ENCODE assay signal across 8 mouse cellular contexts in the genomic region with DNA sequence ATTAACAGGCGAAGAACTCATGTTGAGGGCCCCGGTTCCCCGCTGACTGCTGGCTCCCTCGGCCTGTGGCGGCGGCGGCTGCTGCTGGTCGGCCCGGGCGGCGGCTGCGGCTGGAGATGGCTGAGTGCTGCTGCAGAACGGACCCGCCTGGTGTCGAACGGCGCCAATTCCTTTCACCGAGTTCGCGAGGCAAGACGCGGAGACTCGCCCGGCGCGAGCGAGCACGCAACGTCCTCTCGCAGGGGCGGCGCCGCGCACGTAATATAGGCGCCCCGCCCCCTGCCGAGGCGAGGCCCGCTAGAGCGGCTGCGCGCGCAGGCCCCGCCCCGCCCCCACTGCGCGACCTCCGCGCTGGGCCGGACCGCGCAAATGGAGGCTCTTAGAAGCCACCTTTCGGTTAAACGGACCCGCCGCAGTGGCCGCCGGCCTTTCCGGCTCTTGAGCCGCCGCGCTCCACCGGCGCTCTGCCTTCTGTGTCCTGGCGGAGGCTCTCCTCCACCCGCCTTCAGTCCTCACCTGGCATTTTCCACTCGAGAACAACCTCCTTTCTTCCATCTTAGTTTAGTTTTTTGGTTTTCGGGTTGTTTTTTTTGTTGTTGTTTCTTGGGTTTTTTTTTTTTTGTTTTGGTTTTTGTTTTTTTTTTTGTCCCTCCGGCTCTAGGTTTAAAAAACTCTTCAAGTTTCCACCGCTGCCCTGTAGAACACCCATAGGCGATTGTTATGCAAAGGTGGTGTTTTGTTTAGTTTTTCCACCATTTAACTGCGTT. TPM values are rescaled to one million over a fixed set of nuclear protein-coding genes. Genes with fewer than 3 reads are reported as not detected.
DNase-seq lines count a peak whose midpoint lies in the region; ATAC-seq and TF ChIP-seq lines count a peak whose summit lies in the region.

Gene Hnrnpu, minus strand, starts transcription at position 247 of the 767 bp plus-strand sequence.

- no peaks in the 10 kb centered on the region for H3K27me3 ChIP-seq in MEL (ENCODE audit: control insufficient read depth in 1 of 2, insufficient read depth in 2 of 2, low read length in 2 of 2)
- no peaks in the 10 kb centered on the region for H3K27me3 ChIP-seq in cerebellum, adult 2 months (ENCODE audit: control insufficient read depth, insufficient read depth, low read length)
- no peaks in the 10 kb centered on the region for H3K27me3 ChIP-seq in lung, postnatal 0 days (replicated peaks; ENCODE audit: insufficient read depth, low read length)

- peak within 1 kb of the TSS; percentile 91 to 97 for H3K4me3 ChIP-seq in MEL (ENCODE audit: control insufficient read depth in 1 of 2, insufficient read depth in 1 of 2, low read depth in 2 of 2, low read length in 2 of 2)
- H3K4me3 ChIP-seq in cerebellum, adult 2 months (replicated peaks; ENCODE audit: insufficient read depth, low read depth, low read length), result peak within 1 kb of the TSS; percentile 83
- H3K4me3 ChIP-seq in lung, postnatal 0 days (ENCODE audit: low read depth, low read length), result peak within 1 kb of the TSS; percentile 100

- no peak for TF ChIP-seq RAD21 in MEL (IDR thresholded peaks at IDR 0.05; ENCODE audit: low read depth, low read length)

- peak within 1 kb of the TSS; percentile 100 for H3K9ac ChIP-seq in MEL (ENCODE audit: control insufficient read depth, low read depth, low read length, poor library complexity, severe bottlenecking)
- H3K9ac ChIP-seq in lung, postnatal 0 days (replicated peaks; ENCODE audit: low read depth), result peak within 1 kb of the TSS; percentile 99

- peaks cover 46% of the 10 kb centered on the region for H3K79me2 ChIP-seq in MEL (ENCODE audit: control insufficient read depth, insufficient read depth, low read length, poor library complexity)

- no peak for TF ChIP-seq CTCF in MEL (IDR thresholded peaks at IDR 0.05 in 2 of 3, conservative IDR thresholded peaks at IDR 0.05 in 1 of 3; ENCODE audit: control insufficient read depth in 1 of 3, insufficient read depth in 1 of 3, low read depth in 2 of 3, low read length in 3 of 3, poor library complexity in 1 of 3, severe bottlenecking in 1 of 3)
- no peak for TF ChIP-seq CTCF in cerebellum, adult 2 months (IDR thresholded peaks at IDR 0.05; ENCODE audit: borderline replicate concordance, insufficient read depth, low read depth, low read length)
- TF ChIP-seq CTCF in lung, postnatal 0 days (IDR thresholded peaks at IDR 0.05), result peak; percentile 2; the same call in 1 of the 2 replicates

- H3K36me3 ChIP-seq in MEL (ENCODE audit: control insufficient read depth in 1 of 2, insufficient read depth in 2 of 2, low read length in 2 of 2), result peaks cover 31 to 33% of the 10 kb centered on the region in 2 experiments
- peaks cover 7% of the 10 kb centered on the region; the same call in 1 of the 2 replicates for H3K36me3 ChIP-seq in lung, postnatal 0 days (ENCODE audit: insufficient read depth, low read length)

- H3K27ac ChIP-seq in MEL (ENCODE audit: control insufficient read depth, low read depth, low read length), result peak within 1 kb of the TSS; percentile 94
- peak within 1 kb of the TSS; percentile 98 for H3K27ac ChIP-seq in cerebellum, adult 2 months (ENCODE audit: insufficient read depth, low read length)
- H3K27ac ChIP-seq in lung, postnatal 0 days (ENCODE audit: low read length), result peak within 1 kb of the TSS; percentile 100

- H3K4me2 ChIP-seq in lung, postnatal 0 days (replicated peaks; ENCODE audit: low read depth, low read length), result peak within 1 kb of the TSS; percentile 73

- DNase-seq in MEL (ENCODE audit: low read depth, low spot score), result peak; percentile 95
- peak; percentile 95 to 97 for DNase-seq in cerebellum, adult 2 months
- DNase-seq in forelimb bud, embryonic 11.5 days (ENCODE audit: low read depth, low spot score), result peak; percentile 94
- peak; percentile 97 for DNase-seq in layer of hippocampus, adult 9-11 months
- DNase-seq in lung, postnatal 0 days (ENCODE audit: low spot score), result peak; percentile 98
- DNase-seq in ovary, postnatal 14 days (ENCODE audit: low spot score), result peak; percentile 96
- DNase-seq in thymus, postnatal 14 days, result peak; percentile 96

- peaks cover 10 to 11% of the 10 kb centered on the region in 2 experiments for H3K4me1 ChIP-seq in MEL (ENCODE audit: control insufficient read depth in 1 of 2, insufficient read depth in 2 of 2, low read length in 2 of 2)
- H3K4me1 ChIP-seq in cerebellum, adult 2 months (ENCODE audit: control insufficient read depth, insufficient read depth, low read length), result peaks cover 3% of the 10 kb centered on the region; the same call in 1 of the 2 replicates
- peaks cover 5% of the 10 kb centered on the region; the same call in 1 of the 2 replicates for H3K4me1 ChIP-seq in lung, postnatal 0 days (ENCODE audit: insufficient read depth, low read depth, low read length)

- peak; percentile 70 to 95 for TF ChIP-seq POLR2A in MEL (IDR thresholded peaks at IDR 0.05; ENCODE audit: control insufficient read depth in 1 of 2, insufficient read depth in 1 of 2, low read depth in 1 of 2, low read length in 2 of 2, poor library complexity in 1 of 2)
- TF ChIP-seq POLR2A in cerebellum, adult 2 months (IDR thresholded peaks at IDR 0.05; ENCODE audit: borderline replicate concordance, insufficient read depth, low read length), result peak; percentile 91

- peak; percentile 63 to 71 for ATAC-seq in hematopoietic stem cell, adult 5-6 weeks (replicated peaks in 1 of 2; ENCODE audit: insufficient read depth in 1 of 2, low FRiP score in 2 of 2, low TSS enrichment in 1 of 2, low read depth in 1 of 2, poor library complexity in 2 of 2, severe bottlenecking in 2 of 2)
- ATAC-seq in lung, postnatal 0 days, result peak; percentile 87

- TF ChIP-seq EP300 in MEL (IDR thresholded peaks at IDR 0.05; ENCODE audit: low read depth in 1 of 2, low read length in 2 of 2), result peak in 1 of 2 experiments; percentile 53; a peak in 1 of 4 replicates
- TF ChIP-seq EP300 in lung, postnatal 0 days (IDR thresholded peaks at IDR 0.05), result no peak; the same call in 1 of the 2 replicates

- under 1% methylated on average over 73 of the region's 73 CpGs for WGBS in cerebellum, adult 2 months
- under 1% methylated on average over 67 of the region's 73 CpGs for WGBS in lung, postnatal 0 days

- no peaks in the 10 kb centered on the region for H3K9me3 ChIP-seq in MEL (replicated peaks; ENCODE audit: insufficient read depth, low read length)
- no peaks in the 10 kb centered on the region for H3K9me3 ChIP-seq in lung, postnatal 0 days (ENCODE audit: low read length)

TF ChIP-seq in MEL, 35 proteins besides CTCF, POLR2A, EP300 and RAD21 (continues in another document):
- TF ChIP-seq BHLHE40 (IDR thresholded peaks at IDR 0.05; ENCODE audit: borderline replicate concordance, low read depth, low read length) (0 out of 2 replicates have a peak, but pooled peaks have one; percentile 40), RCOR1 (IDR thresholded peaks at IDR 0.05; ENCODE audit: low read depth, low read length) (no peak), ETS1 (IDR thresholded peaks at IDR 0.05; ENCODE audit: low read depth, low read length) (peak; percentile 40; the same call in 1 of the 2 replicates), POLR2AphosphoS2 (IDR thresholded peaks at IDR 0.05; ENCODE audit: low read length) (peak; percentile 92), NRF1 (IDR thresholded peaks at IDR 0.05; ENCODE audit: insufficient read depth, low read depth, low read length, poor library complexity, severe bottlenecking) (peak; percentile 82), TBP (IDR thresholded peaks at IDR 0.05; ENCODE audit: low read depth, low read length) (peak; percentile 93), CHD2 (IDR thresholded peaks at IDR 0.05; ENCODE audit: low read length) (no peak), CHD1 (IDR thresholded peaks at IDR 0.05; ENCODE audit: low read depth, low read length) (peak; percentile 87; the same call in 1 of the 2 replicates), TCF12 (IDR thresholded peaks at IDR 0.05; ENCODE audit: low read depth, low read length) (peak; percentile 76), ZKSCAN1 (IDR thresholded peaks at IDR 0.05; ENCODE audit: low read depth, low read length) (peak; percentile 20; the same call in 1 of the 2 replicates), MAZ (IDR thresholded peaks at IDR 0.05; ENCODE audit: low read depth, low read length) (peak; percentile 80; the same call in 1 of the 2 replicates), JUND (IDR thresholded peaks at IDR 0.05; ENCODE audit: low read depth, low read length) (no peak), ELF1 (IDR thresholded peaks at IDR 0.05; ENCODE audit: low read depth, low read length) (0 out of 2 replicates have a peak, but pooled peaks have one; percentile 34), MYB (IDR thresholded peaks at IDR 0.05; ENCODE audit: low read depth, low read length) (peak; percentile 94), NELFE (IDR thresholded peaks at IDR 0.05; ENCODE audit: low read depth, low read length) (peak; percentile 98), ZMIZ1 (IDR thresholded peaks at IDR 0.05; ENCODE audit: low read depth, low read length) (peak; percentile 86), MAFK (IDR thresholded peaks at IDR 0.05; ENCODE audit: borderline replicate concordance, low read depth, low read length) (no peak), GATA1 (IDR thresholded peaks at IDR 0.05; ENCODE audit: low read depth, low read length) (no peak), MAX (IDR thresholded peaks at IDR 0.05; ENCODE audit: low read length) (0 out of 2 replicates have a peak, but pooled peaks have one; percentile 13), UBTF (IDR thresholded peaks at IDR 0.05; ENCODE audit: borderline replicate concordance, insufficient read depth, low read depth, low read length) (peak; percentile 55; the same call in 1 of the 2 replicates), ZNF384 (IDR thresholded peaks at IDR 0.05; ENCODE audit: low read depth, low read length) (peak; percentile 79), POLR2AphosphoS5 (IDR thresholded peaks at IDR 0.05; ENCODE audit: borderline replicate concordance, low read depth, low read length) (peak; percentile 83; the same call in 1 of the 2 replicates), E2F4 (IDR thresholded peaks at IDR 0.05; ENCODE audit: borderline replicate concordance, low read depth, low read length) (peak; percentile 64; the same call in 1 of the 2 replicates), ZC3H11A (IDR thresholded peaks at IDR 0.05; ENCODE audit: low read depth, low read length) (no peak), USF2 (IDR thresholded peaks at IDR 0.05; ENCODE audit: borderline replicate concordance in 1 of 2, insufficient read depth in 1 of 2, low read depth in 1 of 2, low read length in 2 of 2) (no peak), KAT2A (conservative IDR thresholded peaks at IDR 0.05; ENCODE audit: low read depth, low read length) (peak; percentile 46)

RNA-seq across cellular contexts. Expression of gene Hnrnpu, which starts in this region (rescaled TPM):
- 373 and 409 TPM in 2 replicates for total RNA-seq in MEL (2012; rRNA removed)
- 1,000 to 10,000 TPM in 1 of 2 experiments, 100 to 1,000 TPM in 1; 789 to 2,754 TPM for polyA plus RNA-seq in MEL (2012; ENCODE audit: insufficient read depth in 1 of 2, insufficient read length in 2 of 2, low read depth in 1 of 2, low replicate concordance in 2 of 2, missing spikeins in 1 of 2)
- 365 and 383 TPM in 2 replicates for polyA plus RNA-seq in cerebellum, adult 2 months (2012; rRNA removed)
- total RNA-seq in hematopoietic stem cell, adult 5-6 weeks (2017), result 575 and 606 TPM in 2 replicates
- 116 and 164 TPM in 2 replicates for polyA plus RNA-seq in lung, postnatal 0 days (2015; fragmentation: Nextera tagmentation; extraction: Ambion mirVana)

Comparison
In these comparisons a context has a peak if more than half of its experiments do, and no peak if none do; other contexts are left out.
1. Peak in every context shown above with its lines: DNase-seq, ATAC-seq, H3K4me3 ChIP-seq and H3K27ac ChIP-seq.